Mouse (Mus musculus) thymus, postnatal 14 days (tissue): ENCODE results near the gene Stk11ip.
A peak's percentile ranks its signal among the peaks of the same experiment; 100 is the strongest.

Experiments
- DNase-seq: peaks from one replicate; pipeline ENCODE4 v3.0.0; 2021

Gene Stk11ip

GRCm38 (mm10) chr1:75504256-75505045, 16.9 kb upstream of the Stk11ip start:
- no peak for DNase-seq

- DNase-seq, result peak; percentile 76
Observed at GRCm38 (mm10) chr1:75505159-75505955, 16.0 kb upstream of the Stk11ip start.

GRCm38 (mm10) chr1:75505956-75506831, 15.1 kb upstream of the Stk11ip start, which contains the start of gene Obsl1:
TSS of gene Obsl1 (minus strand) at chr1:75506452.
- peak; percentile 55 for DNase-seq

- no peak for DNase-seq
Observed at GRCm38 (mm10) chr1:75507006-75507405, 14.3 kb upstream of the Stk11ip start, which contains the start of gene Inha. TSS of gene Inha (plus strand) at chr1:75507077.

GRCm38 (mm10) chr1:75509586-75509985, 11.7 kb upstream of the Stk11ip start:
- DNase-seq, result no peak

- no peak for DNase-seq
Observed at GRCm38 (mm10) chr1:75510154-75510553, 11.2 kb upstream of the Stk11ip start.

- no peak for DNase-seq
Observed at GRCm38 (mm10) chr1:75511437-75512210, 9.7 kb upstream of the Stk11ip start.

GRCm38 (mm10) chr1:75512550-75512949, 8.8 kb upstream of the Stk11ip start:
- no peak for DNase-seq

GRCm38 (mm10) chr1:75516703-75517380, 4.5 kb upstream of the Stk11ip start:
- DNase-seq, result no peak

GRCm38 (mm10) chr1:75517984-75518383, 3.3 kb upstream of the Stk11ip start:
- no peak for DNase-seq

- no peak for DNase-seq
Observed at GRCm38 (mm10) chr1:75518427-75518826, 2.9 kb upstream of the Stk11ip start.

- no peak for DNase-seq
Observed at GRCm38 (mm10) chr1:75519576-75519975, 1.8 kb upstream of the Stk11ip start.

GRCm38 (mm10) chr1:75524679-75525078, 3.4 kb downstream of the Stk11ip start:
- DNase-seq, result no peak

- DNase-seq, result no peak
Observed at GRCm38 (mm10) chr1:75530546-75530945, 9.2 kb downstream of the Stk11ip start.

- no peak for DNase-seq
Observed at GRCm38 (mm10) chr1:75532280-75533172, 11.2 kb downstream of the Stk11ip start.

GRCm38 (mm10) chr1:75533325-75534252, 12.3 kb downstream of the Stk11ip start:
- no peak for DNase-seq

GRCm38 (mm10) chr1:75537587-75537986, 16.3 kb downstream of the Stk11ip start:
- DNase-seq, result no peak

- no peak for DNase-seq
Observed at GRCm38 (mm10) chr1:75538597-75539190, 17.4 kb downstream of the Stk11ip start.

GRCm38 (mm10) chr1:75541496-75541895, 20.2 kb downstream of the Stk11ip start:
- DNase-seq, result no peak
